Mouse (Mus musculus): ENCODE measurements at regions not wholly inside any gene's neighbourhood (a gene's known extent, or its start where the extent isn't known, plus 50 kb on each side); places are given as distances from the start of the nearest gene placed in this dataset.

GRCm38 (mm10) chr10:118053037-118053436, 88.6 kb upstream of the Mdm1 start:
- no peak for TF ChIP-seq POLR2A (IDR thresholded peaks at IDR 0.05; ENCODE audit: low read depth, low read length)
- TF ChIP-seq USF2 (conservative IDR thresholded peaks at IDR 0.05; ENCODE audit: low read depth, low read length) = no peak
- no peak for TF ChIP-seq RAD21 (IDR thresholded peaks at IDR 0.05; ENCODE audit: low read depth, low read length)

All from CH12.LX (cell line).